Mouse (Mus musculus): ENCODE measurements around the gene Cwc22. TPM values are rescaled to one million over a fixed set of nuclear protein-coding genes. Genes with fewer than 3 reads are reported as not detected.
A peak's percentile ranks its signal among the peaks of the same experiment; 100 is the strongest.

Cwc22 gene
- total RNA-seq, 2 experiments from 2014 or later, result 51.7 to 118 TPM

- ATAC-seq (replicated peaks; ENCODE audit: poor library complexity, severe bottlenecking), result no peak
These were observed 25.2 kb upstream of the Cwc22 start for GRCm38 (mm10) chr2:77971361-77971760.

- ATAC-seq (replicated peaks; ENCODE audit: poor library complexity, severe bottlenecking), result no peak
These were observed 24.4 kb upstream of the Cwc22 start for GRCm38 (mm10) chr2:77970556-77970955.

GRCm38 (mm10) chr2:77969956-77970355 lies 23.8 kb upstream of the Cwc22 start:
- no peak for ATAC-seq (replicated peaks; ENCODE audit: poor library complexity, severe bottlenecking)

GRCm38 (mm10) chr2:77962450-77963193 lies 16.4 kb upstream of the Cwc22 start:
- no peak for ATAC-seq (replicated peaks; ENCODE audit: poor library complexity, severe bottlenecking)

GRCm38 (mm10) chr2:77961256-77961655 lies 15.1 kb upstream of the Cwc22 start:
- no peak for ATAC-seq (replicated peaks; ENCODE audit: poor library complexity, severe bottlenecking)

GRCm38 (mm10) chr2:77960711-77961110 lies 14.5 kb upstream of the Cwc22 start:
- no peak for ATAC-seq (replicated peaks; ENCODE audit: poor library complexity, severe bottlenecking)

- no peak for ATAC-seq (replicated peaks; ENCODE audit: poor library complexity, severe bottlenecking)
These were observed 13.2 kb upstream of the Cwc22 start for GRCm38 (mm10) chr2:77959341-77959740.

GRCm38 (mm10) chr2:77951415-77951913 lies 5.3 kb upstream of the Cwc22 start:
- ATAC-seq (replicated peaks; ENCODE audit: poor library complexity, severe bottlenecking), result no peak

GRCm38 (mm10) chr2:77950111-77950510 lies 3.9 kb upstream of the Cwc22 start:
- ATAC-seq (replicated peaks; ENCODE audit: poor library complexity, severe bottlenecking), result no peak

- ATAC-seq (replicated peaks; ENCODE audit: poor library complexity, severe bottlenecking), result no peak
These were observed 3.3 kb upstream of the Cwc22 start for GRCm38 (mm10) chr2:77949521-77949920.

GRCm38 (mm10) chr2:77948921-77949320 lies 2.7 kb upstream of the Cwc22 start:
- ATAC-seq (replicated peaks; ENCODE audit: poor library complexity, severe bottlenecking), result no peak

- ATAC-seq (replicated peaks; ENCODE audit: poor library complexity, severe bottlenecking), result no peak
These were observed 2.0 kb upstream of the Cwc22 start for GRCm38 (mm10) chr2:77948126-77948525.

GRCm38 (mm10) chr2:77947161-77947870 lies 1.1 kb upstream of the Cwc22 start:
- no peak for ATAC-seq (replicated peaks; ENCODE audit: poor library complexity, severe bottlenecking)

GRCm38 (mm10) chr2:77944860-77945595 lies 1.1 kb downstream of the Cwc22 start:
- ATAC-seq (replicated peaks; ENCODE audit: poor library complexity, severe bottlenecking), result 0 out of 2 replicates have a peak, but pooled peaks have one; percentile 1

GRCm38 (mm10) chr2:77944281-77944680 lies 1.9 kb downstream of the Cwc22 start:
- no peak for ATAC-seq (replicated peaks; ENCODE audit: poor library complexity, severe bottlenecking)

GRCm38 (mm10) chr2:77941944-77942343 lies 4.2 kb downstream of the Cwc22 start:
- ATAC-seq (replicated peaks; ENCODE audit: poor library complexity, severe bottlenecking), result no peak

GRCm38 (mm10) chr2:77938317-77938716 lies 7.9 kb downstream of the Cwc22 start:
- no peak for ATAC-seq (replicated peaks; ENCODE audit: poor library complexity, severe bottlenecking)

GRCm38 (mm10) chr2:77937818-77938217 lies 8.4 kb downstream of the Cwc22 start:
- ATAC-seq (replicated peaks; ENCODE audit: poor library complexity, severe bottlenecking), result no peak

GRCm38 (mm10) chr2:77934138-77934537 lies 12.0 kb downstream of the Cwc22 start:
- no peak for ATAC-seq (replicated peaks; ENCODE audit: poor library complexity, severe bottlenecking)

GRCm38 (mm10) chr2:77933630-77934029 lies 12.5 kb downstream of the Cwc22 start:
- no peak for ATAC-seq (replicated peaks; ENCODE audit: poor library complexity, severe bottlenecking)

- ATAC-seq (replicated peaks; ENCODE audit: poor library complexity, severe bottlenecking), result no peak
These were observed 14.2 kb downstream of the Cwc22 start for GRCm38 (mm10) chr2:77931958-77932357.

Measured in granulocyte monocyte progenitor cell, adult 5-6 weeks (primary cell).